Mouse (Mus musculus): ENCODE data around the gene Cel. TPM values are rescaled to one million over a fixed set of nuclear protein-coding genes. Genes with fewer than 3 reads are reported as not detected.

Cel gene
- 0.34 TPM in 1 of 2 replicates, not detected in the other for polyA plus RNA-seq (2015; fragmentation: Nextera tagmentation; extraction: Ambion mirVana)

DNA sequence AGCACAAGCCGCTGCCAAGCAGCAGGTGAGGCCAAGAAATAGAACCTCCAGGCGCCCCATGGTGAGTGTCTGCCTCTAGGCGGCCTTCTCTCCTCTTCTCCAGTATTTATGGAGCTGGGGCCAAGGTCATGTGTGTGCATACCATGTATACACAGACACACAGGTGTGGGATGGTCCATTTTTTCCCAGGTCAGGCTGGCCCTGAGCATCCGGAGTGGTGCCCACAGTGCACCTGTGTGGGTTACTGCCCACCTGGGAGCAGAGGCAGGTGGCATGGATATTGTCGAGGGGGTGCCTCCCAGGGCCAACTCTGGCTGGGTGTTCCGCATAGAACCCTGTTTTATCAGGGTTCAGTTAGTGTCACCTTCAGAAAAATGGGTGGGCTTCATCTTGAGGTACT, at the start of gene Cel:
Gene Cel (minus strand): TSS at position 101 of the 400 bp plus-strand sequence.
- WGBS, result 65% methylated on average over 6 of the region's 6 CpGs
- no peak for ATAC-seq (replicated peaks; ENCODE audit: low FRiP score)
- H3K9me3 ChIP-seq (replicated peaks), result no peaks in the 10 kb centered on the region
- no peaks in the 10 kb centered on the region; the same call in 1 of the 2 replicates for H3K4me1 ChIP-seq
- no peaks in the 10 kb centered on the region for H3K27me3 ChIP-seq
- no peak within 1 kb of the TSS for H3K4me2 ChIP-seq
- H3K4me3 ChIP-seq (replicated peaks), result no peak within 1 kb of the TSS
- no peak within 1 kb of the TSS for H3K9ac ChIP-seq
- peaks cover 33% of the 10 kb centered on the region for H3K36me3 ChIP-seq
- no peak within 1 kb of the TSS for H3K27ac ChIP-seq

DNA sequence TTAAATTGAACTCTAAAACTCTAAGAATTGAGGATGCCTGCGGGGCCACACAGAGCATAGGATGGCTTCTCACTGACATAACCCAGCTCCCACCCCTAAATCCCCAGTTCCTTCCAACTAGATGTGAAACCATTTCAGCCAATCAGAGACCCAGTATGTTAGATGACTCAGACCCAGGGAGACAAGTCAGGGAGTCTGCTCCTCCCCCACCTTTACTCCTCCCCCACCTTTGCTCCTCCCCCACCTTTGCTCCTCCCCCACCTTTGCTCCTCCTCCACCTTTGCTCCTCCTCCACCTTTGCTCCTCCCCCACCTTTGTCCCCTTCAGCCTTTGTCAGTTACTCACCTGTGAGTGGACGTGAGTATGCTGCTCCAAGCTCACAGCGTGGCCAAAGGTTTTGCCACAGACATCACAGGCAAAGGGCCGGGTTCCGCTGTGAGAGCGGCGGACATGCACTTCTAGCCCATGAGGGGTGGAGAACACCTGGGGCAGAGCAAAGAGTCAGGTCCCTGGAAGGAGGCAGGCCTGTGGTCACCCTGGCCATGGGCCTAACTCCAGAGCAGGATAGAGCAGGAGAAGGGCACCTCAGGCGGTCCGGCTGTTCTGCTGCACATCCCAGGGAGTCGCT, 49.3 kb upstream of the Cel start:
- Histone ChIP-seq H3K4me1 (peaks cover 11% of the 10 kb centered on the region), H3K36me3 (no peaks in the 10 kb centered on the region), H3K9me3 (replicated peaks) (no peaks in the 10 kb centered on the region), H3K27me3 (no peaks in the 10 kb centered on the region), H3K9ac (no peak overlapping the region), H3K4me2 (no peak overlapping the region), H3K27ac (no peak overlapping the region), H3K4me3 (replicated peaks) (no peak overlapping the region)
- ATAC-seq (replicated peaks; ENCODE audit: low FRiP score), result no peak
- 76% methylated on average over 10 of the region's 10 CpGs for WGBS

DNA sequence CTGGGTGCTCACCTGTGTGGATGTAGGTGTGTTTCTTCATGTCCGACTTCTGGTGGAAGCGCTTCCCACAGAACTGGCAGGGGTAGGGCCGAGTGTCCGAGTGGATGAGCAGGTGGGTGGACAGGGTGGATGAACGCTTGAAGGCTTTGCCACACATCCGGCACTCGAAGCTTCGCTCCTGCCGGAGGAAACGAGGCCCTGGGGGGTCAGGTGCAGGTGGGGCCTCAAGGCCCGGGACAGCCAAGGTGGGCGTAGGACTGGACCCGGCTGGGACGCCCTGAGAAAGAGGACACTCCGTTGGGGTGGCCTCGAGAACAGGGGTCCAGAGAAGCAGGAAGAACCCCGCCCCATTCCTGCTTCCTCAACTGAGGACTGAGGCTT, 48.2 kb upstream of the Cel start:
- Histone ChIP-seq H3K4me3 (replicated peaks) (no peak overlapping the region), H3K4me1 (peaks cover 18% of the 10 kb centered on the region), H3K4me2 (no peak overlapping the region), H3K27ac (no peak overlapping the region), H3K36me3 (no peaks in the 10 kb centered on the region), H3K27me3 (no peaks in the 10 kb centered on the region), H3K9ac (no peak overlapping the region), H3K9me3 (replicated peaks) (no peaks in the 10 kb centered on the region)
- ATAC-seq (replicated peaks; ENCODE audit: low FRiP score), result no peak
- 81% methylated on average over 17 of the region's 17 CpGs for WGBS

GRCm38 (mm10) chr2:28610716-28611406, 47.7 kb upstream of the Cel start:
- no peaks in the 10 kb centered on the region for H3K36me3 ChIP-seq
- H3K4me3 ChIP-seq (replicated peaks), result no peak overlapping the region
- no peak overlapping the region for H3K4me2 ChIP-seq
- no peak overlapping the region for H3K9ac ChIP-seq
- peaks cover 24% of the 10 kb centered on the region for H3K4me1 ChIP-seq
- no peak overlapping the region for H3K27ac ChIP-seq
- 74% methylated on average over 12 of the region's 12 CpGs for WGBS
- no peak for ATAC-seq (replicated peaks; ENCODE audit: low FRiP score)
- no peaks in the 10 kb centered on the region for H3K27me3 ChIP-seq
- no peaks in the 10 kb centered on the region for H3K9me3 ChIP-seq (replicated peaks)

DNA sequence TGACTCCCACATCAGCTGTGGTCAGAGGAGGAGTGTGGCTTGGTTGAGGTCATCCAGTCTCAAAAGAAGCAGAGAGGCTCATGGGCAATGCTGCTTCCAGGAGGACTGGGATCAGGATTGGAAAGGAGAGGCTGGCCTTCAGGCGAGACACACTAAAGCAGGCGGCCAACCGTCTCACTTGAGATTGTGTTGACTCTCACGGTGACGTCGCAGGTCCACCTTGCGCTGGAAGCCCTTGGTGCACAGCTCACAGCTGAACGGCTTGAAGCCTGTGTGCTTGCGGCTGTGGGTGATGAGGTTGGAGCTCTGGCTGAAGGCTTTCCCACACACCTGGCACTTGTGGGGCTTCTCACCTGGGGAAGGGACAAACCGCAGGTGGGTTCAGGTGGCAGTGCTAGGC, 46.6 kb upstream of the Cel start:
- Histone ChIP-seq H3K27me3 (no peaks in the 10 kb centered on the region), H3K4me3 (replicated peaks) (no peak overlapping the region), H3K4me1 (peaks cover 25% of the 10 kb centered on the region), H3K4me2 (no peak overlapping the region), H3K9me3 (replicated peaks) (no peaks in the 10 kb centered on the region), H3K9ac (no peak overlapping the region), H3K27ac (no peak overlapping the region), H3K36me3 (no peaks in the 10 kb centered on the region)
- 63% methylated on average over 10 of the region's 10 CpGs for WGBS
- ATAC-seq (replicated peaks; ENCODE audit: low FRiP score), result no peak

DNA sequence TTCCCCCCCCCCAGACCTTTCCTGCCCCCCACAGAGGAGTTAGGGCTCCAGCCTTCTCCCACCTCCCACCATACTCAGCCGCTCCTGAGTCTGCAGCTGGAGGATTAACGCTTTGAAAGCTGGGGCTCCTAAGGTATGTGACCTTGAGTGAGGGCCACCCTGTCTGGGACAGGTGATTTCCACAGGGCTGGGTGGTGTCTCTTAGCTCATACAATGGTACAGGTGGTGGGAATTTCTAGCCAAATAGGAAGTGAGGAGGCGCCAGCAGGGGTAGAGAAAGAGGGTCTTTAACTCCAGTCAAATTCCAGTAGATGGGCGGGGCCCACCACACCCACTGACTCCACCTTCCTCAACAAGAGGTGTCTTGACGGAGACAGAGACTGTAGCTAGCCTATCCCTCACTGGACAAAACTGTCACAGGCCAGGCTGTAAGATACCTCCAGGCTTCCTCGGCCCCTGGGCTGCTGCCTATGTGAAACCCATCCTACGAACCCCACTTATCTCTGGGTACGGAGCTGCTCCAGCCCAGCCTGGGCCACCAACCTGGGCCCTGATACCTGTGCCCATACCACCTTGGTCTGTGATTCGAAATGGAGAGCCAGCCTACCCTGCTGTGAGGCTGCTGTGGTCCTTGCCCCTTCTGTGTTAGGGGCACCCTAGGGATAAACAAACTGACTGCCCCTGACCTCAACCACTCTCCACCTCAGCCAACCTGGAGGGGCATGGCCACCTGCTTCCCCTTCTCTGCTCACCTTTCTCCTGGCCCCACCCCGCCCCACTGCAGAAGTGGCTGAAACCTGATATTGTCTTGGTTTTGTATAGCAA, 44.4 kb upstream of the Cel start:
- H3K9me3 ChIP-seq (replicated peaks), result no peaks in the 10 kb centered on the region
- no peak overlapping the region for H3K9ac ChIP-seq
- 49% methylated on average over 10 of the region's 10 CpGs for WGBS
- no peak overlapping the region for H3K4me2 ChIP-seq
- H3K27ac ChIP-seq, result no peak overlapping the region
- no peak overlapping the region for H3K4me3 ChIP-seq (replicated peaks)
- no peaks in the 10 kb centered on the region for H3K27me3 ChIP-seq
- H3K4me1 ChIP-seq, result peaks cover 25% of the 10 kb centered on the region
- H3K36me3 ChIP-seq, result no peaks in the 10 kb centered on the region
- no peak for ATAC-seq (replicated peaks; ENCODE audit: low FRiP score)

DNA sequence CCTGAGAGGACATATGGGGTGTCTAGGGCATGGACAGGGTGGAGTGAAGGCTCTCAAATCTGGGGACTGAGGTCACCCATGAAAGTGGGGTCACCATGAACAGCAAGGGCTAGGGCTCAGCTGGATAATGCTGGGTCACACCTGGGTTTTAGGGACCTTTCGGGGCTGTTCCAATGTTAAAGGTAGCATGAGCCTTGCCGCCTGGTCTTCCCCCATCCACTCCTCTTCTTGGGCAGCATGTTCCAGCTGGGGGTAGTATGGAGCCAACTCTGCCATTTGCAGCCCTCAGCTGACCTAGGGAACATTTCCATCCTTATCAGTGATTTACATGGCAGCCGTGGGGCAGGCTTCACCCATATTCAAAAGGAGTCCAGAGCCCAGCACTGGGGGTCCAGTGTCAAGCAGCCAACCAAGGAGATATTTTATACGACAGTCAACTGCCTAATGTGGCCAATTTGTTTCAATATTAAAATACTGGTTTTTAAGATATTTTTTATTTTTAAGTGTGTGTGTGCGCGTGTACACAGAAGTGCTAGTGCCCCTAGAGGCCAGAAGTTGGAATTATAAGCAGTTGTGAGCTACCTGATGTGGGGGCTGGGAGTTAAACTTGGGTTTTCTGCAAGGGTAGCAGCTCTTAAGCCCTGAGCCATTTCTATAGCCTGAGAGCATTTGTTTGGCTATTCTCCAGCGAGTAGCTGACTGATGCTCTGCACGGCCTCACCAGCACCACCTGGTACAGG, 43.6 kb upstream of the Cel start:
- H3K4me1 ChIP-seq, result peaks cover 31% of the 10 kb centered on the region
- 65% methylated on average over 8 of the region's 8 CpGs for WGBS
- no peak overlapping the region for H3K4me3 ChIP-seq (replicated peaks)
- no peaks in the 10 kb centered on the region for H3K36me3 ChIP-seq
- no peaks in the 10 kb centered on the region for H3K27me3 ChIP-seq
- no peak overlapping the region for H3K4me2 ChIP-seq
- no peak for ATAC-seq (replicated peaks; ENCODE audit: low FRiP score)
- H3K9ac ChIP-seq, result no peak overlapping the region
- H3K27ac ChIP-seq, result no peak overlapping the region
- H3K9me3 ChIP-seq (replicated peaks), result no peaks in the 10 kb centered on the region

DNA sequence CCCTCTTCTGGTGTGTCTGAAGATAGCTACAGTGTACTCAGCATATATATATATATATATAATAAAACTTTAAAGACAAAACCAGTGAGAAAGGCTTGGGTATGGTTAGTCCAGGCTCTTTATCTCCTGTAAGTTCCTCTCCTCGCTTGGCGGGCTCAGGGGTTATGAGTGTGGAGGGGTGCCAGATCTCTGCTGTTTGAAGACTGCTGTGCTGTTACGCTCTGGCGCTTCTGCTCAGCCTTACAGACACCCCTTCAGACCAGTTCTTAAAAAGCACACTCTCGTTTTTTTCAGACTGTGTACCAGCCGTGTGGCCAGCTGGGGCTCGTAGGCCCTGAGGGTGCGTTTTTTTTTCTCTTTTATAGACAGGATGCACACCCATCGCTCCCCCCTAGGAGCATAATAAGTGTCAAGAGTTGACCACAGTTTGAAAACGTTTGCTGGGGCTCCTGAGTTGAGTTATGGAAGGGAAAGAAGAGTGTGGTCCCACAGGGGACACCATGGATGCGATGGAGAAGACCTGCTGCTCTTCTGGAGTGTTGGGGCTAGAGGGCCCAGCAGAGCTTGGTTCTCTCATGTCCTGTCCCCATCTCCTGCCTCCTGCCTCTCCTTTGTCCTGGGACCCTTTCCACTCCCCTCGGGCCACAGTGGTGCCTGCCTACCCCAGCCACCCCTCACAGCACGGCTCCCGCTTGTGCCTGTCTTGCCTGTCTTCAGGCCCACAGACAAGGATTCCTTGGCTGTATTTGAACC, 42.8 kb upstream of the Cel start:
- Histone ChIP-seq H3K4me3 (replicated peaks) (no peak overlapping the region), H3K4me1 (peaks cover 28% of the 10 kb centered on the region), H3K4me2 (no peak overlapping the region), H3K36me3 (no peaks in the 10 kb centered on the region), H3K27ac (no peak overlapping the region), H3K27me3 (no peaks in the 10 kb centered on the region), H3K9ac (no peak overlapping the region), H3K9me3 (replicated peaks) (no peaks in the 10 kb centered on the region)
- ATAC-seq (replicated peaks; ENCODE audit: low FRiP score), result no peak
- WGBS, result 47% methylated on average over 14 of the region's 14 CpGs

DNA sequence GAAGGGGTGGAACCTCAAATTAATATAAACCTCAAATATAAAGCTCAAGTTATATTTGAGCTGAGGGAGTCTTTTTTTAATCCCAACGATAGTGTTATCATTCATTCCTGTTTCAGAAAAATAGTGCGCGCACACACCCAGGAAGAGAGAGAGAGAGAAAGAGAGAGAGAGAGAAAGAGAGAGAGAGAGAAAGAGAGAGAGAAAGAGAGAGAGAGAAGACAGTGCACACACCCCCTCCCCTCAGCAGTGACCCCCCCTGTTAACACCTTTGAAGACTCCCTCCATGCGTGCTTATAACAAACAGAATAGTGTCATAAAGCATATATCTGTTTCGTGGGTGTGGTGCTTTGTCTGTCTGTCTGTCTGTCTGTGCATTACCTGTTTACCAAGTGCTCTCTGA, 40.3 kb upstream of the Cel start:
- Histone ChIP-seq H3K4me1 (peaks cover 36% of the 10 kb centered on the region), H3K27me3 (no peaks in the 10 kb centered on the region), H3K9me3 (replicated peaks) (no peaks in the 10 kb centered on the region), H3K36me3 (no peaks in the 10 kb centered on the region), H3K4me2 (no peak overlapping the region), H3K9ac (no peak overlapping the region), H3K27ac (no peak overlapping the region), H3K4me3 (replicated peaks) (no peak overlapping the region)
- WGBS, result 90% methylated on average over 5 of the region's 5 CpGs
- ATAC-seq (replicated peaks; ENCODE audit: low FRiP score), result no peak

DNA sequence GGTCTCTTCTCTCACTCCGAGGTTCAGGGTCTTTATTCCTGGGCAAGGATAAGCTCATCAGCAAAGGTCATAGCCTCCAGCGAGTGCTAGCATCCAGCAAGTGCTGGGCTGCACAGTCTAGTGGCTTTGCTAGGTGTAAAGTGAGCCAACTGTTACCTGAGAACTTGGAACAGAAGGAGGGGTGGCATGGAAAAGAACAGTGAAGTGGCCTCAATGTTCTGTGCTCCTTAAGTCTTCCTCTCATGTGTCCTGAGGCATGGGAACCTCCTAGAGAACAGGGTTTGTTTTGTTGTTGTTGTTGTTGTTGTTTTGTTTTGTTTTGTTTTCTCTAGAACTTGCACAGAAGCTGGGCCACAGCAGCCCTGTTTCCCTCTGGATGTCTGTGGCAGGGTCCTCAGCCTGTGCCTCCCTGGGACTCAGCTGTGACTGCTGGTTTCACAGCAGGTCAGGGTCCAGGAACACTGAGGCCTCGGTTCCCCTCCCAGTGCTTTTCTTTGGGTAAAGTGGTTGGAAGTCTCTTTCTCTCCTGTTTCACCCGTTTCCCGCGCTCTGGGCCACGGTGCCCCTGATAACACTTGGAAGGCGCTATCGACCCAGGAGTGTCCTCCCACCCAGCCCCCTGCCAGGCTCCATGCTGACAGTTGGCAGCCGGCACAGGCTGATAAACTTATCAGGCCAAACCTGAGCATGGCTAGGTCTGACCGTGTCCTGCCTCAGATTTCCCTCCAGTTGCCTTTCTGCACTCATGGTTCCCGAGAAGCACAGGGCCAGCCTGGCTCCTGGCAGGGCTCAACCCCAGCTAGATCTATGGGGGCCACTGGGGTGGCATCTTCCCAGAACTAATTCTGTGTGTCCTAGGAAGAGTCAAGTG, 38.8 kb upstream of the Cel start:
- Histone ChIP-seq H3K9ac (no peak overlapping the region), H3K4me3 (replicated peaks) (no peak overlapping the region), H3K9me3 (replicated peaks) (no peaks in the 10 kb centered on the region), H3K4me2 (no peak overlapping the region), H3K27me3 (no peaks in the 10 kb centered on the region), H3K4me1 (peaks cover 34% of the 10 kb centered on the region), H3K36me3 (no peaks in the 10 kb centered on the region), H3K27ac (peak overlapping the region; percentile 32; the same call in 1 of the 2 replicates)
- WGBS, result 54% methylated on average over 12 of the region's 12 CpGs
- ATAC-seq (replicated peaks; ENCODE audit: low FRiP score), result peak; percentile 47

GRCm38 (mm10) chr2:28599569-28599900, 36.3 kb upstream of the Cel start:
- no peaks in the 10 kb centered on the region for H3K36me3 ChIP-seq
- no peak overlapping the region for H3K4me3 ChIP-seq (replicated peaks)
- peaks cover 25% of the 10 kb centered on the region for H3K4me1 ChIP-seq
- H3K9ac ChIP-seq, result no peak overlapping the region
- no peak overlapping the region for H3K27ac ChIP-seq
- H3K9me3 ChIP-seq (replicated peaks), result no peaks in the 10 kb centered on the region
- no peak overlapping the region for H3K4me2 ChIP-seq
- no peaks in the 10 kb centered on the region; the same call in 1 of the 2 replicates for H3K27me3 ChIP-seq
- no peak for ATAC-seq (replicated peaks; ENCODE audit: low FRiP score)
- 68% methylated on average over 6 of the region's 6 CpGs for WGBS
